Mouse (Mus musculus) intestine, postnatal 0 days (tissue): Measurements from ENCODE around the gene Rtp1. TPM values are rescaled to one million over a fixed set of nuclear protein-coding genes. Genes with fewer than 3 reads are reported as not detected.

Source experiments
- ATAC-seq: fragments of 200-750 bp; cut with Nextera tagmentation; 2 replicates; pipeline ENCODE4 v1.8.0; 2017; ENCODE audit warnings: mild to moderate bottlenecking, moderate TSS enrichment, moderate library complexity
- H3K27ac ChIP-seq: fragments of 300-500 bp; sonication (generic); 2 replicates; pipeline ENCODE4 v1.5.1; 2014; ENCODE audit warnings: mild to moderate bottlenecking, low read depth, low read length, moderate library complexity
- H3K27me3 ChIP-seq: fragments of 300-500 bp; sonication (generic); replicated peaks from 2 replicates; pipeline ENCODE4 v1.6.1; 2014; ENCODE audit warnings: low read length, mixed read lengths; ENCODE audit not compliant: control insufficient read depth, insufficient read depth
- H3K36me3 ChIP-seq: fragments of 300-500 bp; sonication (generic); 2 replicates; pipeline ENCODE4 v1.6.1; 2014; ENCODE audit warnings: mild to moderate bottlenecking, moderate library complexity; ENCODE audit not compliant: control insufficient read depth, insufficient read depth
- H3K4me1 ChIP-seq: fragments of 300-500 bp; sonication (generic); replicated peaks from 2 replicates; pipeline ENCODE4 v1.6.1; 2014; ENCODE audit warnings: antibody characterized with exemption, low read length, mixed read lengths; ENCODE audit not compliant: control insufficient read depth, insufficient read depth
- H3K4me2 ChIP-seq: fragments of 300-500 bp; sonication (generic); replicated peaks from 2 replicates; pipeline ENCODE4 v1.6.1; 2014; ENCODE audit warnings: low read depth, mild to moderate bottlenecking, moderate library complexity
- H3K4me3 ChIP-seq: fragments of 300-500 bp; sonication (generic); 2 replicates; pipeline ENCODE4 v1.5.1; 2014; ENCODE audit warnings: low read depth, low read length
- H3K9ac ChIP-seq: fragments of 300-500 bp; sonication (generic); 2 replicates; pipeline ENCODE4 v1.6.1; 2014; ENCODE audit warnings: mild to moderate bottlenecking, low read depth, low read length
- H3K9me3 ChIP-seq: fragments of 300-500 bp; sonication (generic); 2 replicates; pipeline ENCODE4 v1.6.1; 2016; ENCODE audit warnings: mixed run types; ENCODE audit not compliant: control insufficient read depth
- CTCF ChIP-seq: sonication (generic); IDR thresholded peaks from 2 replicates; pipeline ENCODE4 v1.5.1; 2016; ENCODE audit warnings: low read depth, mild to moderate bottlenecking, control low read depth, antibody characterized with exemption, moderate library complexity
- WGBS: fragments of 180-500 bp; shearing (Covaris S2); extraction: QIAGEN DNeasy Blood & Tissue Kit; methylation state at CpG from one replicate; pipeline ENCODE4 v1.1.7; 2014; 5-methylcytosine and 5-hydroxymethylcytosine counted together
- polyA plus RNA-seq: library from polyadenylated mRNA; unstranded; fragments of >200 nt; fragmentation: Nextera tagmentation; extraction: Ambion mirVana; gene quantifications from 2 replicates; pipeline ENCODE4 v1.2.1, GENCODE M21; 2015

Rtp1 gene
- not detected in 2 replicates for polyA plus RNA-seq

DNA sequence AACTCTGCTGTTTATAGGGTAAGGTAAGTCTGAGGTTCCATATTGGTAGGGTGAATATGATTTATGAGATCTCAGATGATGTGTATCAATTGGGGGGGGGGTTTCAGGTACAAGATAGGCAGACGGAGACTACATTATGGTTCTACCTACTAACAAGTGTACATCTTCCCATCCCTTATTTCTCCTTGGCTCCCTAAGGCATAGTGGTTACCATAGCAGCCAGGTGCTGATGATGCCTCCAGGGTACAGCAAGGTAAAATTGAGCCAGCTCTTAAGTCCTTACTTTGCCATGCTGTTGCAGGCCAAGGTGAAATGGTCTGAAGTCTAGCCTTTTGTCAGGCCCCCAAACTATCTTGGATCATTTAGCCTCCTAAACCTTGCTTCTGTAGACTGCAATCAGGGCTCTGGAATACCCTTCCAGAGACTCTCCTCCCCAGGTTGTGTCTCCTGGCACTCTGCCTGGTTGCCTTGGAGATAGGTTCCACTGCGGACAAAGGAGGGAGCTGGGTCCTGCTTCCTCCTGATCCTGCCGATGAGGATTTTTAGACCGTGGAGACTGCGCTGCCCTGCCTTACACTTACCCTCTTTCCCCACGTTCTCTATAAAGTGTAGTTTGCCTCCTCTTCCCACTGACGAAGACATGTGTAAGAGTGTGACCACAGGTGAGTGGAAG, at the start of gene Rtp1:
Gene Rtp1 (plus strand): TSS at position 487 of the 673 bp plus-strand sequence.
- TF ChIP-seq CTCF, result no peak

DNA sequence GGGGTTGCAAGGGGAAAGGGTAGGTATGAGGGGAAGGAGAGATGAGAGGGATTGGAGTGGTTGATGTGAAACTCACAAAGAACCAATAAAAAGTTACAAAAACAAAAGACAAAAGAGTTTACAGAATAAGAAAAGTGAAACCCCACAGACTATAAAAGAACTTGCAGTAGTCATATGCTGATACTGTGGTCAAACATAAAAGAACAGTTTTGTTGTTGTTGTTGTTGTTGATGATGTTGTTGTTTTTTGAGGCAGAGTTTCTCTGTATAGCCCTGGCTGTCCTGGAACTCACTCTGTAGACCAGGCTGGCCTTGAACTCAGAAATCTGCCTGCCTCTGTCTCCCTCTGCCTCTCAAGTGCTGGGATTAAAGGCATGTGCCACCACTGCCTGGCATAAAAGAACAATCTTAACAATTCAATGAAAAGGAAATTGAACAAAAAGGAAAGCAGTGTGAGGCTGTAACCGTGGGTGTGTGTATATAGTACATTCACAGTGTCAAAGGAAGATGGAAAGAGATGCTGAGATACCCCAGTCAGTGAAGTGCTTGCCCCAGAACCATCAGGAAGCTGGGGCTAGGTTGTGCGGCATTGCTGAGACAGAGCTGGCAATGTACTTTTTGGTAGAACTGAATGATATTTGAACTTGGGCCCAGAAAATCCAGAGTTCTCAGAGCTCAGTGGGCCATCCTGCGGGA, 49.2 kb upstream of the Rtp1 start:
- H3K4me3 ChIP-seq, result no peak overlapping the region
- H3K4me1 ChIP-seq, result no peaks in the 10 kb centered on the region
- 75% methylated on average over 3 of the region's 3 CpGs for WGBS
- no peak for ATAC-seq
- no peak overlapping the region for H3K9ac ChIP-seq
- H3K27ac ChIP-seq, result no peak overlapping the region
- H3K4me2 ChIP-seq, result no peak overlapping the region
- H3K36me3 ChIP-seq, result no peaks in the 10 kb centered on the region
- no peaks in the 10 kb centered on the region for H3K27me3 ChIP-seq
- TF ChIP-seq CTCF, result no peak
- no peaks in the 10 kb centered on the region for H3K9me3 ChIP-seq

More for the DNA sequence above, at the start of gene Rtp1:
- H3K4me2 ChIP-seq, result no peak within 1 kb of the TSS
- no peak within 1 kb of the TSS for H3K9ac ChIP-seq
- H3K4me1 ChIP-seq, result no peaks in the 10 kb centered on the region
- H3K27me3 ChIP-seq, result no peaks in the 10 kb centered on the region
- no peaks in the 10 kb centered on the region for H3K36me3 ChIP-seq
- no peaks in the 10 kb centered on the region for H3K9me3 ChIP-seq
- no peak within 1 kb of the TSS for H3K27ac ChIP-seq
- 77% methylated on average over 7 of the region's 7 CpGs for WGBS
- no peak within 1 kb of the TSS for H3K4me3 ChIP-seq
- no peak for ATAC-seq

DNA sequence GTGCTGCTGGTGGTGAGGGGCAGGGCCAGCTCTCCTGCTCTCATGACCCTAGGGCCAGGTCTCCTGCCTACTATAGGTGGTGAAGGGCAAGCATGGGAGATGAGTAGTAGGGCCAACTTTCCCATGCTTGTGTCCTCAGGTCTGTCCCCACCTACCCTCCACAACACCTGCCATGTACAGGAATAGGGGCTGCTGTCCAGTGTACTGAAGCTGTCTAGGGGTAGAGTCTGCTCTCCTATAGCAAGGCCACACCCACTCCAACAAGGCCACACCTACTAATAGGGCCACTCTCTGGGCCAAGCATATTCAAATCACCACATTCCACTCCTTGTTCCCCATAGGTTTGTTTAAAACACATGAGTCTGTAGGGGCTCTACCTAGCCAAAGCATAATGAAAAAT, 44.6 kb upstream of the Rtp1 start:
- Histone ChIP-seq H3K4me2 (no peak overlapping the region), H3K9me3 (no peaks in the 10 kb centered on the region), H3K9ac (no peak overlapping the region), H3K4me3 (no peak overlapping the region), H3K27me3 (no peaks in the 10 kb centered on the region), H3K27ac (no peak overlapping the region), H3K4me1 (no peaks in the 10 kb centered on the region), H3K36me3 (no peaks in the 10 kb centered on the region)
- no peak for TF ChIP-seq CTCF
- ATAC-seq, result no peak

DNA sequence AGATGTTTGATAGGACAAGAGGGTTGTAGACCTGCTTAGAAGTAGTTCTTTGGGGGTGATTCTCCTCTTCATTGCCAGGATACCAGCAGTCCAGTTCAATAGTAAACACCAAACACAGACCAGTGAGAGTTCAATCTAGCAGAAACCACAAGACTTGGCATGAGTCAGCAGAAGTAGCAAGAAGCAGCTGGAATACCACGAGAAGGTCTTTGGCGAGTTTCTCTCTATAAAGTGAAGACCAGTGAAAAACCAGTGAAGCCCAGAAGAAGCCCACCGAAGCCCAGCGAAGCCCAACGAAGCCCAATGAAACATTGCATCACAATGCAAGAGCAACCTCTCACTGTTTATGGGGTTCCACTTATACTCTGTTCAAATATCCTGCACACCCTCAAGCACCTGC, 31.0 kb upstream of the Rtp1 start:
- no peak for TF ChIP-seq CTCF
- H3K9me3 ChIP-seq, result no peaks in the 10 kb centered on the region
- no peaks in the 10 kb centered on the region for H3K36me3 ChIP-seq
- H3K4me2 ChIP-seq, result no peak overlapping the region
- no peak for ATAC-seq
- 87% methylated on average over 5 of the region's 5 CpGs for WGBS
- H3K27ac ChIP-seq, result no peak overlapping the region
- no peak overlapping the region for H3K4me3 ChIP-seq
- H3K4me1 ChIP-seq, result no peaks in the 10 kb centered on the region
- no peaks in the 10 kb centered on the region for H3K27me3 ChIP-seq
- no peak overlapping the region for H3K9ac ChIP-seq

DNA sequence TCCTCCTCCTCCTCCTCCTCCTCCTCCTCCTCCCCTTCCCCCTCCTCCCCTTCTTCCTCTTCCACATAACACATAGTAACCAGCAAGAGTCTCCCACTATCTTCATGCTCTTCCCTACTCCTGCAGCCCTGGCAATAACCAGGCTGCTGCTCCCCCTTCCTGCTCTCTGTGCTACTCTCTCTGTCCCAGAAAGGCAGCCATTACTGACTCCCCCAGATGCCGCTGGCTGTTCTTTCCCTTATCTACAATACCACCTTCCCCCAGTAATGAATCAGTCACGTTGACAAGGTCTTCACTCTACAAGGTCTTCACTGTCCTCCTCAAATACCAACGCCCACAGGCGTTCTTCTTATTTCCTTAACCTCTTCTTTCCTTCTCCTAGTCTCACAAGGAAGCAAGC, 27.5 kb upstream of the Rtp1 start:
- H3K4me1 ChIP-seq, result no peaks in the 10 kb centered on the region
- H3K4me2 ChIP-seq, result no peak overlapping the region
- TF ChIP-seq CTCF, result no peak
- H3K36me3 ChIP-seq, result no peaks in the 10 kb centered on the region
- H3K4me3 ChIP-seq, result no peak overlapping the region
- H3K27me3 ChIP-seq, result no peaks in the 10 kb centered on the region
- no peaks in the 10 kb centered on the region for H3K9me3 ChIP-seq
- WGBS, result 25% methylated on average over 4 of the region's 4 CpGs
- H3K9ac ChIP-seq, result no peak overlapping the region
- no peak overlapping the region for H3K27ac ChIP-seq
- ATAC-seq, result no peak

DNA sequence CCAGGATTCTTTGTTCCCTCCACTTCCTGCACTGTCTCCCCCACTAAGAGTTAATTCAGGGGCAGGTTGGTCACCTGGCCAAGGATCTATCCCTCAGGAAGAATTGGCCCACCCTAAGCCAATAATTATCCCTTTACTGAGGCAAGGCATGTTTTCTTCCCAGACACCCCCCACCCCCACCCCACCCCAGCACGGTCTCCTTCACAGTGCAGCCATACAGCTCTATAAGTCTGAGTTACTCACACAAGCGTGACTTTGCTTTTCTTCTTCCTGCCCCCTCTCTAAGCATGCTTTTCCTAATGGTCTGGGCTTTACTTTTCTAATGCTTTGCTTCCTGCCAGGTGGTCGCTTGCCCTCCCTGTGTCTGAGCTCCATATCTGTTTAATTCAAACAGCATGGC, 27.0 kb upstream of the Rtp1 start:
- Histone ChIP-seq H3K4me2 (no peak overlapping the region), H3K9ac (no peak overlapping the region), H3K9me3 (no peaks in the 10 kb centered on the region), H3K4me3 (no peak overlapping the region), H3K27ac (no peak overlapping the region), H3K36me3 (no peaks in the 10 kb centered on the region), H3K27me3 (no peaks in the 10 kb centered on the region), H3K4me1 (no peaks in the 10 kb centered on the region)
- WGBS, result 62% methylated on average over 3 of the region's 3 CpGs
- no peak for ATAC-seq
- TF ChIP-seq CTCF, result no peak
